Mouse (Mus musculus): ENCODE results near the gene Zfp791. TPM values are rescaled to one million over a fixed set of nuclear protein-coding genes. Genes with fewer than 3 reads are reported as not detected.

Gene Zfp791
- total RNA-seq, 1 experiment = 1.0 TPM

- in situ Hi-C loops (cut with MboI; ENCODE audit: low sequenced_read_pairs in 2 of 2, unreplicated experiment in 2 of 2) = no loop called here
- Histone ChIP-seq H3K27ac (ENCODE audit: insufficient read depth, low read depth, low read length, poor library complexity, severe bottlenecking) (no peak within 1 kb of the TSS), H3K9ac (ENCODE audit: insufficient read depth, low read depth, low read length, poor library complexity, severe bottlenecking) (no peak within 1 kb of the TSS), H3K9me3 (ENCODE audit: control insufficient read depth, insufficient read depth, low read depth, low read length) (no peaks in the 10 kb centered on the region), H3K4me1 (ENCODE audit: control insufficient read depth in 2 of 2, insufficient read depth in 2 of 2, low read length in 2 of 2, poor library complexity in 1 of 2) (peaks cover 0 to 3% of the 10 kb centered on the region in 2 experiments; a peak in 1 of 4 replicates), H3K36me3 (ENCODE audit: control insufficient read depth, insufficient read depth, low read length, poor library complexity, severe bottlenecking) (peaks cover 17% of the 10 kb centered on the region), H3K4me3 (ENCODE audit: insufficient read depth in 1 of 2, low read depth in 1 of 2, low read length in 2 of 2, poor library complexity in 1 of 2, severe bottlenecking in 1 of 2) (no peak within 1 kb of the TSS)
- no peak for DNase-seq (ENCODE audit: low read depth, low spot score)
- TF ChIP-seq MAFK (IDR thresholded peaks at IDR 0.05; ENCODE audit: insufficient read depth, low read depth, low read length) (no peak), ZC3H11A (IDR thresholded peaks at IDR 0.05; ENCODE audit: borderline replicate concordance, low read depth, low read length) (no peak), ZNF384 (IDR thresholded peaks at IDR 0.05; ENCODE audit: low read depth, low read length) (no peak), HCFC1 (IDR thresholded peaks at IDR 0.05; ENCODE audit: borderline replicate concordance, insufficient read depth, low read length) (no peak), CHD2 (IDR thresholded peaks at IDR 0.05; ENCODE audit: low read depth, low read length) (no peak)
These were observed 54.9 kb downstream of the Zfp791 start, which contains the start of gene Gm5741 for GRCm38 (mm10) chr8:85067982-85068381. Gene Gm5741 (minus strand): TSS chr8:85067982.

- no peak overlapping the region for H3K4me3 ChIP-seq (ENCODE audit: insufficient read depth in 1 of 2, low read depth in 1 of 2, low read length in 2 of 2, poor library complexity in 1 of 2, severe bottlenecking in 1 of 2)
- DNase-seq (ENCODE audit: low read depth, low spot score) = no peak
- H3K36me3 ChIP-seq (ENCODE audit: control insufficient read depth, insufficient read depth, low read length, poor library complexity, severe bottlenecking) = peaks cover 17% of the 10 kb centered on the region
These were observed 55.7 kb downstream of the Zfp791 start for GRCm38 (mm10) chr8:85067155-85067554.

GRCm38 (mm10) chr8:85065213-85065612, 57.7 kb downstream of the Zfp791 start:
- Histone ChIP-seq H3K27ac (ENCODE audit: insufficient read depth, low read depth, low read length, poor library complexity, severe bottlenecking) (no peak overlapping the region), H3K9ac (ENCODE audit: insufficient read depth, low read depth, low read length, poor library complexity, severe bottlenecking) (no peak overlapping the region), H3K4me3 (ENCODE audit: insufficient read depth in 1 of 2, low read depth in 1 of 2, low read length in 2 of 2, poor library complexity in 1 of 2, severe bottlenecking in 1 of 2) (no peak overlapping the region), H3K4me1 (ENCODE audit: control insufficient read depth in 2 of 2, insufficient read depth in 2 of 2, low read length in 2 of 2, poor library complexity in 1 of 2) (no peaks in the 10 kb centered on the region), H3K9me3 (ENCODE audit: control insufficient read depth, insufficient read depth, low read depth, low read length) (no peaks in the 10 kb centered on the region), H3K36me3 (ENCODE audit: control insufficient read depth, insufficient read depth, low read length, poor library complexity, severe bottlenecking) (peaks cover 17% of the 10 kb centered on the region)
- TF ChIP-seq ZNF384 (IDR thresholded peaks at IDR 0.05; ENCODE audit: low read depth, low read length) (no peak), HCFC1 (IDR thresholded peaks at IDR 0.05; ENCODE audit: borderline replicate concordance, insufficient read depth, low read length) (no peak), CHD2 (IDR thresholded peaks at IDR 0.05; ENCODE audit: low read depth, low read length) (no peak), MAFK (IDR thresholded peaks at IDR 0.05; ENCODE audit: insufficient read depth, low read depth, low read length) (no peak), ZC3H11A (IDR thresholded peaks at IDR 0.05; ENCODE audit: borderline replicate concordance, low read depth, low read length) (no peak)
- no peak for DNase-seq (ENCODE audit: low read depth, low spot score)
- in situ Hi-C loops (cut with MboI; ENCODE audit: low sequenced_read_pairs in 2 of 2, unreplicated experiment in 2 of 2) = no loop called here

More at GRCm38 (mm10) chr8:85067155-85067554, 55.7 kb downstream of the Zfp791 start:
- H3K9ac ChIP-seq (ENCODE audit: insufficient read depth, low read depth, low read length, poor library complexity, severe bottlenecking) = no peak overlapping the region
- no peak overlapping the region for H3K27ac ChIP-seq (ENCODE audit: insufficient read depth, low read depth, low read length, poor library complexity, severe bottlenecking)
- in situ Hi-C loops (cut with MboI; ENCODE audit: low sequenced_read_pairs in 2 of 2, unreplicated experiment in 2 of 2) = no loop called here
- TF ChIP-seq HCFC1 (IDR thresholded peaks at IDR 0.05; ENCODE audit: borderline replicate concordance, insufficient read depth, low read length) (no peak), ZC3H11A (IDR thresholded peaks at IDR 0.05; ENCODE audit: borderline replicate concordance, low read depth, low read length) (no peak), CHD2 (IDR thresholded peaks at IDR 0.05; ENCODE audit: low read depth, low read length) (no peak), ZNF384 (IDR thresholded peaks at IDR 0.05; ENCODE audit: low read depth, low read length) (no peak), MAFK (IDR thresholded peaks at IDR 0.05; ENCODE audit: insufficient read depth, low read depth, low read length) (no peak)
- H3K4me1 ChIP-seq (ENCODE audit: control insufficient read depth in 2 of 2, insufficient read depth in 2 of 2, low read length in 2 of 2, poor library complexity in 1 of 2) = peaks cover 0 to 3% of the 10 kb centered on the region in 2 experiments; a peak in 1 of 4 replicates
- no peaks in the 10 kb centered on the region for H3K9me3 ChIP-seq (ENCODE audit: control insufficient read depth, insufficient read depth, low read depth, low read length)

- Histone ChIP-seq H3K4me1 (ENCODE audit: control insufficient read depth in 2 of 2, insufficient read depth in 2 of 2, low read length in 2 of 2, poor library complexity in 1 of 2) (peaks cover 0 to 3% of the 10 kb centered on the region in 2 experiments; a peak in 1 of 4 replicates), H3K36me3 (ENCODE audit: control insufficient read depth, insufficient read depth, low read length, poor library complexity, severe bottlenecking) (peaks cover 10% of the 10 kb centered on the region), H3K9me3 (ENCODE audit: control insufficient read depth, insufficient read depth, low read depth, low read length) (no peaks in the 10 kb centered on the region), H3K27ac (ENCODE audit: insufficient read depth, low read depth, low read length, poor library complexity, severe bottlenecking) (no peak overlapping the region), H3K4me3 (ENCODE audit: insufficient read depth in 1 of 2, low read depth in 1 of 2, low read length in 2 of 2, poor library complexity in 1 of 2, severe bottlenecking in 1 of 2) (no peak overlapping the region), H3K9ac (ENCODE audit: insufficient read depth, low read depth, low read length, poor library complexity, severe bottlenecking) (no peak overlapping the region)
- in situ Hi-C loops (cut with MboI; ENCODE audit: low sequenced_read_pairs in 2 of 2, unreplicated experiment in 2 of 2) = no loop called here
- TF ChIP-seq ZNF384 (IDR thresholded peaks at IDR 0.05; ENCODE audit: low read depth, low read length) (no peak), CHD2 (IDR thresholded peaks at IDR 0.05; ENCODE audit: low read depth, low read length) (no peak), ZC3H11A (IDR thresholded peaks at IDR 0.05; ENCODE audit: borderline replicate concordance, low read depth, low read length) (no peak), HCFC1 (IDR thresholded peaks at IDR 0.05; ENCODE audit: borderline replicate concordance, insufficient read depth, low read length) (no peak), MAFK (IDR thresholded peaks at IDR 0.05; ENCODE audit: insufficient read depth, low read depth, low read length) (no peak)
- DNase-seq (ENCODE audit: low read depth, low spot score) = no peak
These were observed 60.3 kb downstream of the Zfp791 start for GRCm38 (mm10) chr8:85062603-85063002.
